Comparison of ENCODE assay signal across 15 mouse cellular contexts in genomic region chr7:83852381-83853380, GRCm38 (mm10). TPM values are rescaled to one million over a fixed set of nuclear protein-coding genes. Genes with fewer than 3 reads are reported as not detected.
DNase-seq lines count a peak whose midpoint lies in the region; ATAC-seq and TF ChIP-seq lines count a peak whose summit lies in the region.
"Had no signal": no experiment of that assay in that cellular context is flagged by ENCODE, and none has a peak within 500 bp of the region (broad histone marks: within the 10 kb centered on the region; RNA-seq: fewer than 3 reads in every experiment).

No protein-coding gene starts in this region.

- no peak overlapping the region for H3K4me2 ChIP-seq in hindbrain, postnatal 0 days (ENCODE audit: low read depth, low read length)
- no peak overlapping the region for H3K4me2 ChIP-seq in hindbrain, embryonic 13.5 days
- no peak overlapping the region for H3K4me2 ChIP-seq in midbrain, postnatal 0 days (ENCODE audit: low read depth, low read length, poor library complexity, severe bottlenecking)
- H3K4me2 ChIP-seq: embryonic facial prominence, embryonic 12.5 days; forebrain, embryonic 12.5 days; kidney, embryonic 15.5 days; liver, embryonic 11.5 days; neural tube, embryonic 12.5 days had no signal

- no peak for TF ChIP-seq POLR2A in brain, embryonic 14.5 days (IDR thresholded peaks at IDR 0.05; ENCODE audit: borderline replicate concordance, extremely low read depth, insufficient read depth, insufficient read length, poor library complexity, severe bottlenecking)

- H3K27ac ChIP-seq in hindbrain, postnatal 0 days = no peak overlapping the region
- H3K27ac ChIP-seq in hindbrain, embryonic 13.5 days = no peak overlapping the region
- H3K27ac ChIP-seq in midbrain, postnatal 0 days (ENCODE audit: low read depth, low read length) = no peak overlapping the region
- H3K27ac ChIP-seq: embryonic facial prominence, embryonic 12.5 days; forebrain, embryonic 12.5 days; kidney, embryonic 15.5 days; neural tube, embryonic 12.5 days had no signal

- no peaks in the 10 kb centered on the region for H3K36me3 ChIP-seq in hindbrain, postnatal 0 days (ENCODE audit: insufficient read depth, low read length)
- H3K36me3 ChIP-seq in hindbrain, embryonic 13.5 days = no peaks in the 10 kb centered on the region
- H3K36me3 ChIP-seq in midbrain, postnatal 0 days (ENCODE audit: insufficient read depth, low read length) = no peaks in the 10 kb centered on the region
- H3K36me3 ChIP-seq: embryonic facial prominence, embryonic 12.5 days; forebrain, embryonic 12.5 days; kidney, embryonic 15.5 days; neural tube, embryonic 12.5 days had no signal

- H3K9ac ChIP-seq in hindbrain, postnatal 0 days (replicated peaks; ENCODE audit: low read length) = no peak overlapping the region
- no peak overlapping the region for H3K9ac ChIP-seq in hindbrain, embryonic 13.5 days
- no peak overlapping the region for H3K9ac ChIP-seq in midbrain, postnatal 0 days (replicated peaks; ENCODE audit: low read length, poor library complexity, severe bottlenecking)
- H3K9ac ChIP-seq: embryonic facial prominence, embryonic 12.5 days; forebrain, embryonic 12.5 days; kidney, embryonic 15.5 days; neural tube, embryonic 12.5 days had no signal

- no peak overlapping the region for H3K4me3 ChIP-seq in hindbrain, postnatal 0 days (ENCODE audit: low read length)
- no peak overlapping the region for H3K4me3 ChIP-seq in hindbrain, embryonic 13.5 days
- H3K4me3 ChIP-seq in midbrain, postnatal 0 days (ENCODE audit: low read depth, low read length) = no peak overlapping the region
- H3K4me3 ChIP-seq: embryonic facial prominence, embryonic 12.5 days; forebrain, embryonic 12.5 days; kidney, embryonic 15.5 days; neural tube, embryonic 12.5 days had no signal

- DNase-seq in hindbrain, postnatal 0 days (ENCODE audit: low spot score) = no peak
- peak; percentile 85 for DNase-seq in A20 (ENCODE audit: low read depth, low spot score)
- peak; percentile 33 for DNase-seq in brain, embryonic 14.5 days (ENCODE audit: low read depth)
- peak; percentile 21 for DNase-seq in midbrain, postnatal 0 days (ENCODE audit: low spot score)
- no peak for DNase-seq in layer of hippocampus, adult 11-12 months (ENCODE audit: low spot score)
- DNase-seq in lung, adult 18-20 months = no peak
- DNase-seq in heart, postnatal 4 days = no peak
- DNase-seq: cerebellum, postnatal 14 days; gastrocnemius, postnatal 25 days had no signal

- ATAC-seq in hindbrain, postnatal 0 days = peak; percentile 71; the same call in 1 of the 2 replicates
- ATAC-seq in hindbrain, embryonic 13.5 days (ENCODE audit: low FRiP score) = no peak
- peak; percentile 31; the same call in 1 of the 2 replicates for ATAC-seq in midbrain, postnatal 0 days (ENCODE audit: low FRiP score)

- H3K9me3 ChIP-seq in hindbrain, postnatal 0 days (ENCODE audit: low read length) = no peaks in the 10 kb centered on the region
- no peaks in the 10 kb centered on the region for H3K9me3 ChIP-seq in hindbrain, embryonic 13.5 days
- no peaks in the 10 kb centered on the region for H3K9me3 ChIP-seq in midbrain, postnatal 0 days (ENCODE audit: low read length)
- H3K9me3 ChIP-seq: embryonic facial prominence, embryonic 12.5 days; forebrain, embryonic 12.5 days; kidney, embryonic 15.5 days; neural tube, embryonic 12.5 days had no signal

- TF ChIP-seq CTCF in hindbrain, postnatal 0 days (IDR thresholded peaks at IDR 0.05; ENCODE audit: low read depth) = no peak
- no peak for TF ChIP-seq CTCF in brain, embryonic 14.5 days (IDR thresholded peaks at IDR 0.05; ENCODE audit: borderline replicate concordance, extremely low read depth, insufficient read depth, insufficient read length)
- no peak for TF ChIP-seq CTCF in midbrain, postnatal 0 days (IDR thresholded peaks at IDR 0.05)

- WGBS in hindbrain, postnatal 0 days = 52% methylated on average over 5 of the region's 5 CpGs
- 44% methylated on average over 5 of the region's 5 CpGs for WGBS in hindbrain, embryonic 13.5 days
- WGBS in midbrain, postnatal 0 days = 38% methylated on average over 5 of the region's 5 CpGs

- peaks cover 5% of the 10 kb centered on the region; the same call in 1 of the 2 replicates for H3K4me1 ChIP-seq in hindbrain, postnatal 0 days (ENCODE audit: insufficient read depth, low read length)
- H3K4me1 ChIP-seq in hindbrain, embryonic 13.5 days (replicated peaks) = no peaks in the 10 kb centered on the region; the same call in 1 of the 2 replicates
- H3K4me1 ChIP-seq in midbrain, postnatal 0 days (ENCODE audit: insufficient read depth, low read length) = no peaks in the 10 kb centered on the region
- H3K4me1 ChIP-seq: neural tube, embryonic 12.5 days had no signal

- no peaks in the 10 kb centered on the region for H3K27me3 ChIP-seq in hindbrain, postnatal 0 days (ENCODE audit: insufficient read depth, low read length)
- H3K27me3 ChIP-seq in hindbrain, embryonic 13.5 days = no peaks in the 10 kb centered on the region
- no peaks in the 10 kb centered on the region for H3K27me3 ChIP-seq in midbrain, postnatal 0 days (ENCODE audit: insufficient read depth, low read length)
- H3K27me3 ChIP-seq: embryonic facial prominence, embryonic 12.5 days; forebrain, embryonic 12.5 days; kidney, embryonic 15.5 days; neural tube, embryonic 12.5 days had no signal

RNA-seq across cellular contexts. Expression of gene Tlnrd1, which starts 31.4 kb away (rescaled TPM):
- 54.0 and 65.7 TPM in 2 replicates for total RNA-seq in hindbrain, postnatal 0 days (2014; rRNA removed)
- polyA plus RNA-seq in hindbrain, postnatal 0 days (2015; fragmentation: Nextera tagmentation; extraction: Ambion mirVana) = 8.7 and 9.1 TPM in 2 replicates
- 7.5 and 7.6 TPM in 2 replicates for polyA plus RNA-seq in hindbrain, embryonic 13.5 days (2015; fragmentation: Nextera tagmentation; extraction: Ambion mirVana)
- 23.7 and 28.0 TPM in 2 replicates for polyA plus RNA-seq in brain, embryonic 14.5 days (2012; rRNA removed)
- total RNA-seq in midbrain, postnatal 0 days (2014; rRNA removed) = 49.8 and 54.9 TPM in 2 replicates
- polyA plus RNA-seq in midbrain, postnatal 0 days (2015; fragmentation: Nextera tagmentation; extraction: Ambion mirVana) = 9.5 and 10.7 TPM in 2 replicates
- 10 to 100 TPM; 31.7 to 33.4 TPM for total RNA-seq in heart, postnatal 4 days (2021)

RNA-seq across cellular contexts. Expression of gene Mesd, which starts 31.6 kb away (rescaled TPM):
- 20.4 and 24.4 TPM in 2 replicates for total RNA-seq in hindbrain, postnatal 0 days (2014; rRNA removed)
- 83.8 and 86.5 TPM in 2 replicates for polyA plus RNA-seq in hindbrain, postnatal 0 days (2015; fragmentation: Nextera tagmentation; extraction: Ambion mirVana)
- polyA plus RNA-seq in hindbrain, embryonic 13.5 days (2015; fragmentation: Nextera tagmentation; extraction: Ambion mirVana) = 73.6 and 74.5 TPM in 2 replicates
- 19.9 and 26.3 TPM in 2 replicates for polyA plus RNA-seq in brain, embryonic 14.5 days (2012; rRNA removed)
- total RNA-seq in midbrain, postnatal 0 days (2014; rRNA removed) = 26.0 and 50.2 TPM in 2 replicates
- 69.1 and 75.0 TPM in 2 replicates for polyA plus RNA-seq in midbrain, postnatal 0 days (2015; fragmentation: Nextera tagmentation; extraction: Ambion mirVana)
- 10 to 100 TPM; 57.8 to 61.1 TPM for total RNA-seq in heart, postnatal 4 days (2021)

RNA-seq across cellular contexts. Expression of gene Cfap161, which starts 58.0 kb away (rescaled TPM):
- total RNA-seq in hindbrain, postnatal 0 days (2014; rRNA removed) = 1.2 and 2.5 TPM in 2 replicates
- 2.1 and 2.2 TPM in 2 replicates for polyA plus RNA-seq in hindbrain, postnatal 0 days (2015; fragmentation: Nextera tagmentation; extraction: Ambion mirVana)
- 0.87 and 1.6 TPM in 2 replicates for polyA plus RNA-seq in hindbrain, embryonic 13.5 days (2015; fragmentation: Nextera tagmentation; extraction: Ambion mirVana)
- polyA plus RNA-seq in brain, embryonic 14.5 days (2012; rRNA removed) = 0.45 and 0.52 TPM in 2 replicates
- total RNA-seq in midbrain, postnatal 0 days (2014; rRNA removed) = 2.0 and 2.3 TPM in 2 replicates
- polyA plus RNA-seq in midbrain, postnatal 0 days (2015; fragmentation: Nextera tagmentation; extraction: Ambion mirVana) = 2.1 and 2.9 TPM in 2 replicates
- total RNA-seq in heart, postnatal 4 days (2021) = under 1 TPM; 0.52 to 0.65 TPM
- total RNA-seq: gastrocnemius, postnatal 25 days had no signal
- polyA plus RNA-seq: liver, embryonic 11.5 days; neural tube, embryonic 12.5 days had no signal

Comparison
In these comparisons a context has a peak if more than half of its experiments do, and no peak if none do; other contexts are left out.
1. DNase-seq: peak in A20 (single experiment), brain, embryonic 14.5 days (single experiment) and midbrain, postnatal 0 days (single experiment); none in hindbrain, postnatal 0 days (single experiment), layer of hippocampus, adult 11-12 months (single experiment), lung, adult 18-20 months (0 of 2) and heart, postnatal 4 days (single experiment).